Mouse (Mus musculus) layer of hippocampus, adult 2 months (tissue): ENCODE measurements at regions not wholly inside any gene's neighbourhood (a gene's known extent, or its start where the extent isn't known, plus 50 kb on each side); places are given as distances from the start of the nearest gene placed in this dataset.
A peak's percentile ranks its signal among the peaks of the same experiment; 100 is the strongest.

ENCODE experiments used
- DNase-seq, 2 experiments: peaks; one replicate each; pipeline ENCODE4 v3.0.0; 2022; ENCODE audit warnings: low spot score in 2 of 2
- H3K27ac ChIP-seq: fragments of 200-600 bp; 2 replicates; pipeline ENCODE4 v1.8.1; 2022
- H3K4me3 ChIP-seq: fragments of 200-600 bp; 2 replicates; pipeline ENCODE4 v1.8.1; 2022; ENCODE audit warnings: mild to moderate bottlenecking
- CTCF ChIP-seq: fragments of 200-600 bp; conservative IDR thresholded peaks from 2 replicates; pipeline ENCODE4 v1.8.1; 2022; ENCODE audit warnings: antibody characterized with exemption, mild to moderate bottlenecking, moderate library complexity

DNA sequence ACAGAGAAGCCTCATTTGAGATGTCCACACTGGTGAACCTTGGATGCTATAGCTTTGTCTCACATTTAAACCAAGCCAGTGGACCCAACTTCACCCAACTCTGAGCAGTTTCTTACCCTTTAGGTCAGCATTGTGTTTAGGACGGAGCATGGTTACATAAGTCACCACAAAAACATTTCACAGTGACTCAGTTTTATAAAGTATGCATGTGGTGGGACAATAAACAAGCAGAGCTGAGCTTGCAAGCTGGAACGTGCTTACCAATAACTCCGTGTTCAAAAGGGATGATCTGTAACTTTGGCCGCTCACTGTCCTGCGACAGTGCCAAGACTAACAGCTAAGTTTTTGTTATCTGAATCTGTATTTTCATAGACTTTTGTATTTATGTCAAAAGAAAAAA is 587.8 kb downstream of the Epha4 start:
- DNase-seq, result no peak
- no peak for TF ChIP-seq CTCF
- H3K27ac ChIP-seq, result no peak overlapping the region
- H3K4me3 ChIP-seq, result no peak overlapping the region

DNA sequence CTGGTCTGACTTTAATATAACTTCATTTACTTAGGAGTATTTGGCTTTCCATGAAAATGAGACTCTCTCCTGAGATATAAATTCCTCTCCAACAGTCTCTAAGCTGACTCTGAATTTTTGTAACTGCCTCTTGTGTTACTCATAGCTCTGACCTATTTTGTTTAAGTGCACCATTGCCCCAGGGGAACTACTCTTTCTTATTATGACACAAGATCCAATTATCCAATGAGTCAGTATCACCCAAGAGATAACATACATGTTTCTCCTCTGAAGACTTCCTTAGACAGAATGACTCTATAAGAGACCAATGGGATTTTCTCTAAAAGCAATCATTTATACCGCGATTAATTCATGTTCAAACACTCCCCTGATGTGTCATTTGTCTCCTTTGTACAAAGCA is 586.9 kb downstream of the Epha4 start:
- H3K4me3 ChIP-seq, result no peak overlapping the region
- TF ChIP-seq CTCF, result no peak
- DNase-seq, result no peak
- H3K27ac ChIP-seq, result no peak overlapping the region

GRCm38 (mm10) chr1:76933460-76933859 is 581.4 kb downstream of the Epha4 start:
- H3K4me3 ChIP-seq, result no peak overlapping the region
- no peak for TF ChIP-seq CTCF

GRCm38 (mm10) chr1:76942730-76943129 is 572.2 kb downstream of the Epha4 start:
- Histone ChIP-seq H3K4me3 (no peak overlapping the region), H3K27ac (no peak overlapping the region)
- TF ChIP-seq CTCF, result peak; percentile 37
- peak; percentile 9 to 55 for DNase-seq

More at GRCm38 (mm10) chr1:76933460-76933859, 581.4 kb downstream of the Epha4 start:
- H3K27ac ChIP-seq, result no peak overlapping the region
- DNase-seq, result no peak

DNA sequence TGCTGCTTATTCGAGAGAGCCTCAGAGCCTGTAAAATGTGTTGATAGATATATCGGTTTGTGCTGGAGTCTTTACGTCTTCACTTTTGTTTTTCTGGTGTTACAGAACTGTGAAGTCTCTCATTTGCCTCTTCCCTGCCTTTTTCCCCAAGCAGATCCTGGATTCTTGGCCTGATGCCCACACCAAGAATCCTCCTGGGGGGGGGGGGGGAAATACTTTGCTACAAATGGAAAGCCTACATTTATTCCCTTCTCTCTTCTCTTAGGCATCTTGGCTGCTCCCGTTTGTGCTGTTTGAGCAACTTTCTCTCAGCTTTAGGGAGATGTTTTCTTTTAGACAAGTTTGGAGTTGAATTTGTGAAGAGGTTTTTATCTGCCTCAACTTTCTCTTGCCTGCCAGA is 570.8 kb downstream of the Epha4 start:
- no peak for TF ChIP-seq CTCF
- H3K4me3 ChIP-seq, result no peak overlapping the region
- DNase-seq, result no peak
- no peak overlapping the region for H3K27ac ChIP-seq

GRCm38 (mm10) chr1:76955031-76955430 is 559.9 kb downstream of the Epha4 start:
- no peak for TF ChIP-seq CTCF
- Histone ChIP-seq H3K27ac (no peak overlapping the region), H3K4me3 (no peak overlapping the region)
- no peak for DNase-seq

- H3K27ac ChIP-seq, result no peak overlapping the region
- no peak overlapping the region for H3K4me3 ChIP-seq
- DNase-seq, result no peak
- no peak for TF ChIP-seq CTCF
These were observed 557.5 kb downstream of the Epha4 start for GRCm38 (mm10) chr1:76957411-76957810.

GRCm38 (mm10) chr1:76958706-76959105 is 556.2 kb downstream of the Epha4 start:
- no peak overlapping the region for H3K27ac ChIP-seq
- H3K4me3 ChIP-seq, result no peak overlapping the region
- no peak for DNase-seq
- TF ChIP-seq CTCF, result no peak

GRCm38 (mm10) chr1:76972454-76972853 is 542.4 kb downstream of the Epha4 start:
- DNase-seq, result no peak
- TF ChIP-seq CTCF, result no peak
- Histone ChIP-seq H3K4me3 (no peak overlapping the region), H3K27ac (no peak overlapping the region)

DNA sequence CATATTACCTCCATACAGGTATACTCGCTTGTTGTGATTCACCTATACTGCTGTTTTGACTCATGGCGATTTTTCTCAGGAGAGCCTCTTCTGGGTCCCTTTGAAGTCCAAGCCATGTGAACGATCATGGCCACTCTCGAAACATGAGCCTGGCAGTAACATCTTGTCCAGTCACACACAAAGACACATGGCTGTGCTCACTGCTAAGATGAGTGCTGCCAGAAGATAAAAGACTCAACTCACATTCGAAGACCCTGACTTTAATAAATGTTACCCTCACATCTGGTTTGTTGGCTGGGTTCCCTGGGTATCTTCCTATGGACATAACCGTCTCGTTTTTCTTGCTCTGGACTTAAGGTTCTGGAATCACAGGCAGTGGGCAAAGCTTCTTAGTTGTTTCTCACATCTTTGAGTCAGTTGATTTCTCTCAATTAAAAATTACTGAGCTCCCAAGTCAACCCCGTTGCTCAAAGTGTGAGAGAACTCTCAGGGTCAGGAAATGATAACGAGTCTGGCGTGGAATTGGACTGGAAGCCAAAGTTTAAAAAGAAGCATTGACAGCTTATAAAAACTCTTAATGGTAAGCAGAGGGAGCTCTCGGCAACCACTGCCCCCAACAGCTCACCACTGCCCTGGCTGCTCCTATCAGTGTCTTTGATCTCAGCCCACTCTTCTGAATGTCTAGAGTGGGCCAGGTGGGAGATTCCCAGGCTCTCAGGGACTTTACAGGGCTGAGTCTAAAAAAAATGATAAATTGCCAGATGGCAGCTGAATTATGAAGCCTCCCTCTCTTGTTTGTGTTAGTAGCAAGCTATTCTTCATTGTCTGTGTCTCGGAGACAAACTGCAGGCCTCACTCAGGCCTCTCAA is 539.6 kb downstream of the Epha4 start:
- Histone ChIP-seq H3K27ac (no peak overlapping the region), H3K4me3 (no peak overlapping the region)
- no peak for DNase-seq
- TF ChIP-seq CTCF, result no peak

- TF ChIP-seq CTCF, result no peak
- H3K4me3 ChIP-seq, result no peak overlapping the region
- DNase-seq, result no peak
- H3K27ac ChIP-seq, result no peak overlapping the region
These were observed 534.3 kb downstream of the Epha4 start for GRCm38 (mm10) chr1:76980498-76981152.

DNA sequence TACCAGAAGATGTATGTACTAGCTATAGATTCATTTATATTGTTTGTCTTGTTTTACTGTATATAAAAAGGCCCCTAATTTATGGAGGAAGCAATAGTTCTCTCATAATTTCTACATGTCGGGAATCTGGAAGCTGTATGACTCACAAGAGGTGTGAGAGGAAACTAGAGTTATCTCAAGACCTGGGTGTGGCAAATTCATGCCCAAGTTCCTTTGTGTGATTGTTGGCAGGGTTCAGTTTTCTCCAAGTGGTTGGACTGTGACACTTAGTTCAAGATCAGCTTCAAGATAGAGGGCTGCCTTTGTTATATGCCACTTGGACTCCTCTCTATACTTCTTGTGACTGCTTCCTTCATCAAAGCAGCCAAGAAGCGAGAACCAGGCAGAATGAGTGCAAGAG is 521.1 kb downstream of the Epha4 start:
- no peak for TF ChIP-seq CTCF
- no peak for DNase-seq
- no peak overlapping the region for H3K27ac ChIP-seq
- H3K4me3 ChIP-seq, result no peak overlapping the region

DNA sequence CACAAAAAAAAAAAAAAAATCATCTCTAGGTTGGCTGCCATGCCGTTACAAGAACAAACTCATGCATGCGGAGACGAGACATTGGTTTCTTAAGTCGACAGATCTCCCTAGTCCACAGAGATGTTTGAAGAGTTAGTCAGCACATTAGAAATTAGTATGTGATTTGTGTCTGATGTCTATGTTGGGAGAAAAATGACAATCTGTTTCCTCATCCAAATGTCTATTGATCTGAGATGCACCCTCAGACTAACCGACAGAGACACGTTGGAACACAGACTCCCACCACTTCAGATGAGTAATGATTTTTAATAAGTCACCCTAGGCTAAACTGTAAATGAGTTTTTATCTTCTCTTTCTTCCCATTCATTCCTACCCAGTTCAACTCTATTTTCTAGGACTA is 506.9 kb downstream of the Epha4 start:
- TF ChIP-seq CTCF, result no peak
- DNase-seq, result no peak

GRCm38 (mm10) chr1:77010608-77011214 is 504.2 kb downstream of the Epha4 start:
- DNase-seq, result no peak
- Histone ChIP-seq H3K4me3 (no peak overlapping the region), H3K27ac (no peak overlapping the region)
- TF ChIP-seq CTCF, result no peak

More for the DNA sequence above, 506.9 kb downstream of the Epha4 start:
- Histone ChIP-seq H3K4me3 (no peak overlapping the region), H3K27ac (no peak overlapping the region)
